Mouse (Mus musculus): Measurements from ENCODE around the gene Syn3. TPM values are rescaled to one million over a fixed set of nuclear protein-coding genes. Genes with fewer than 3 reads are reported as not detected.
A peak's percentile ranks its signal among the peaks of the same experiment; 100 is the strongest.
"Not testable (repeated sequence)": the region's sequence is repeated elsewhere in the genome, so short reads cannot be mapped to it uniquely, and the experiment has no call there.

Gene Syn3
- polyA plus RNA-seq (2012; rRNA removed) (0.10 and 0.11 TPM in 2 replicates), polyA plus RNA-seq (2014; fragmentation: Nextera tagmentation; extraction: Ambion mirVana) (0.14 and 0.15 TPM in 2 replicates)

DNA sequence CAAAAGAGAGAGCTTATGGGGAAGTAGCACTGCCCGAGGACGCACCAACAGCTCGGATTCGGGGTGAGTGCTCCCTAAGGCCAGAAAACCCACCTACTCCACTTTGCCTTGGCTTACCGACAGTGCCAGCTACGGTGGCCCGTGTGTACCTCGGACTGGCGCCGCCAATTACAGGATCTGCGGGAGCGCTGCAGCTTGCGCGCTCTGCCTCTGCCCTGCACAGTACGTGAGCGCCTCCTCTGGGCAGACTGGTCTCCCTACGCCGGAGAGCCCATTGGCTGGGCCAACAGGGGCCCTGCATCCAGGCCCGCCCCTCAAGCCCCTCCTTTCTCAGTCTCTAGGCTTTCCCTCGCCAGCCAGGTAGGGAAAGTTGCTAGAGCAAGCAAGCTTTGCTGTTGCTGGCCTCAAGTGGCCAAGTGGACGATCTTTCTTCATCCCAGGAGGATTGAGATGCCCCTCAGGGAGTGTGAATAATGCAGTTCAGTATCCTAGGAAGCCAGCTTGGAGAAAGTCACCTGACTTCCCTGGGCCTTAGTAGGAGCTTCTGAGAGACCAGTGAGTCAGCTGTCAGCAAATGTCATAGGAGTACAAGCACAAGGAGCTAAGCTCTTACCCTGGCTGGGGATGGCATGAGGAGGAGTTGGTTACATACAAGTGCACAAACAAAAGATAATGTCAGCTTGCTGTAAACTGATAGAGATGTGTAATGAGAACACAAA lies at the start of gene Syn3:
Syn3 (minus strand) TSS at position 224 of the 719 bp plus-strand sequence.
- peak; percentile 88 for ATAC-seq (ENCODE audit: insufficient read depth)

DNA sequence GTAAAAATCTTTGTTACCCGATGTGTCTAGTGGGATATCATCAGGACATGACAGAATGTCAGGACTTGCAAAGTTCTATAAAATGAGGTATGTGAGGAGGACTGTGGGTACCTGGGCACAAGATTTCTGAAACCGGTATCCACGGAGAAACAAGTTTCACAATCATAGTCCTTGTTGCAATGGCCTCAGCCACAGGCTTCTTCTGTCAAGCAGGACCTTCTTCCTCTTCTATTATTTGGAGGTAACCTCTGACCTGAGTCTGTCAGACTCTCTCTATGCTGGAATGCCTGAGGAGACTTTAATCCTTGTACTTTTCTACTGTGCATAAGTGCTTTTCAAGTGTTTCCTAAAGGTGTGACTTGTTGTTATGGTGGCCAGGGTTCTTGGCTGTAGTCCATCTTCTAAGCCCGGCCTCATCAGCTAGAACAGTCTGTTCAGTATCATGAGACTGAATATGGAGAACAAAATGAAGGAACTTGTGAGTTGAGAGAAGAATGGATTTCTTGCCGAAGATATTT lies 27.7 kb upstream of the Syn3 start:
- H3K9ac ChIP-seq (replicated peaks); H3K4me1 ChIP-seq (replicated peaks; ENCODE audit: control insufficient read depth in 2 of 2, insufficient read depth in 2 of 2, low read length in 1 of 2); H3K4me3 ChIP-seq (ENCODE audit: insufficient read depth in 1 of 2, low read depth in 2 of 2, low read length in 2 of 2); H3K27me3 ChIP-seq (ENCODE audit: control insufficient read depth, insufficient read depth, low read length); H3K9me3 ChIP-seq (ENCODE audit: control insufficient read depth, low read length); H3K36me3 ChIP-seq (replicated peaks; ENCODE audit: control insufficient read depth, insufficient read depth, low read depth); H3K4me2 ChIP-seq (ENCODE audit: low read depth); ATAC-seq (ENCODE audit: insufficient read depth); DNase-seq (ENCODE audit: low read depth in 3 of 3, low spot score in 3 of 3); H3K27ac ChIP-seq: not testable (repeated sequence)
- 58% methylated on average over 2 of the region's 5 CpGs for WGBS (ENCODE audit: insufficient replicate concordance)

More for the DNA sequence above, at the start of gene Syn3:
- Histone ChIP-seq H3K4me1 (replicated peaks; ENCODE audit: control insufficient read depth in 2 of 2, insufficient read depth in 2 of 2, low read length in 1 of 2) (0 out of 4 replicates have a peak, but pooled peaks cover 0 to 2% of the 10 kb centered on the region in 2 experiments), H3K27me3 (ENCODE audit: control insufficient read depth, insufficient read depth, low read length) (no peaks in the 10 kb centered on the region), H3K9ac (replicated peaks) (peak within 1 kb of the TSS; percentile 20; the same call in 1 of the 2 replicates), H3K27ac (no peak within 1 kb of the TSS), H3K4me2 (ENCODE audit: low read depth) (peak within 1 kb of the TSS; percentile 59), H3K36me3 (replicated peaks; ENCODE audit: control insufficient read depth, insufficient read depth, low read depth) (no peaks in the 10 kb centered on the region), H3K4me3 (ENCODE audit: insufficient read depth in 1 of 2, low read depth in 2 of 2, low read length in 2 of 2) (peak within 1 kb of the TSS; percentile 39 to 65), H3K9me3 (ENCODE audit: control insufficient read depth, low read length) (no peaks in the 10 kb centered on the region)
- under 1% methylated on average over 21 of the region's 21 CpGs for WGBS (ENCODE audit: insufficient replicate concordance)
- peak; percentile 20 to 38 (median 30) for DNase-seq (ENCODE audit: low read depth in 3 of 3, low spot score in 3 of 3)
- TF ChIP-seq EP300 (IDR thresholded peaks at IDR 0.05; ENCODE audit: low read depth), result no peak
- TF ChIP-seq CTCF (IDR thresholded peaks at IDR 0.05; ENCODE audit: low read depth), result peak; percentile 86

DNA sequence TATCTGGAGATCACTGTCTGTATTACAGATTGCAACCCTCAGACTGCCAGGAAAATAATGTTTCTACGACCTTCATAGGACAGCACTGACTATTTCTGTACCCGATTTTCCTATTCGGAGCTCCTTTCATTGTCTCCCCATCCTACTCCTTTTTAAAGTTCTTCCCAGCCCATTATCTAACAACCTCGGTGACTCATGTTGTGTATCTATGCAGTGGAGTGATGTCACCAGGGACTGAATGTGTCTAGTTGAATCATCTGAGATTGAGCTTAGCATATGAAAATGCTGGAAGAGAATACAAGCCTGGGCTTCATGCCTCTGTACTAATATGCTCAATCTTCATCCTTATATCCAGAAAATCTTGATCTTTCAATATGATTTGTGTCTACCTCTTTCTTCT lies 15.1 kb upstream of the Syn3 start:
- ATAC-seq (ENCODE audit: insufficient read depth) (no peak), DNase-seq (ENCODE audit: low read depth in 3 of 3, low spot score in 3 of 3) (no peak)
- Histone ChIP-seq H3K9ac (replicated peaks) (no peak overlapping the region), H3K36me3 (replicated peaks; ENCODE audit: control insufficient read depth, insufficient read depth, low read depth) (no peaks in the 10 kb centered on the region), H3K27me3 (ENCODE audit: control insufficient read depth, insufficient read depth, low read length) (no peaks in the 10 kb centered on the region), H3K4me1 (replicated peaks; ENCODE audit: control insufficient read depth in 2 of 2, insufficient read depth in 2 of 2, low read length in 1 of 2) (no peaks in the 10 kb centered on the region), H3K4me2 (ENCODE audit: low read depth) (no peak overlapping the region), H3K4me3 (ENCODE audit: insufficient read depth in 1 of 2, low read depth in 2 of 2, low read length in 2 of 2) (no peak overlapping the region), H3K9me3 (ENCODE audit: control insufficient read depth, low read length) (no peaks in the 10 kb centered on the region), H3K27ac (no peak overlapping the region)
- WGBS (ENCODE audit: insufficient replicate concordance), result 53% methylated on average over 4 of the region's 4 CpGs
- TF ChIP-seq CTCF (IDR thresholded peaks at IDR 0.05; ENCODE audit: low read depth) (no peak), EP300 (IDR thresholded peaks at IDR 0.05; ENCODE audit: low read depth) (no peak)

DNA sequence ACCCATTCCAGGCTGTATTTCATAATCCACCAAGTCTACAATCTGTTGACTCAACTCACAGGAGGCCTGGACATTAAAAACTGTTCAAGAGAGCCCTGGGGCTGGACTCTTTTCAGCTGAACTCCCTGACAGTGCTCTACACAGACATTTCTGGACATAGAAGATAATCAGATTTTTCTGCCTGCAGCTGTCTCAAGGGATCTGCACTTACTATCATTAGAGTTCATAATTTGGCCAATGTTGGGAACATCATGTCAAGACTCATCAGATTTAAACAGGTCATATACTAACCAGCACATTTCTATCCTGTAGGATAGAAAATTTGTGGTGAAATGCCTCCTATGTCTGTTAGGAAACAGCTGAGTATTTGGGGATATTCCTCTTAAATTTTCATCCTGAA lies 12.2 kb upstream of the Syn3 start:
- Histone ChIP-seq H3K4me1 (replicated peaks; ENCODE audit: control insufficient read depth in 2 of 2, insufficient read depth in 2 of 2, low read length in 1 of 2) (no peaks in the 10 kb centered on the region), H3K27ac (no peak overlapping the region), H3K4me3 (ENCODE audit: insufficient read depth in 1 of 2, low read depth in 2 of 2, low read length in 2 of 2) (no peak overlapping the region), H3K36me3 (replicated peaks; ENCODE audit: control insufficient read depth, insufficient read depth, low read depth) (no peaks in the 10 kb centered on the region), H3K9me3 (ENCODE audit: control insufficient read depth, low read length) (no peaks in the 10 kb centered on the region), H3K9ac (replicated peaks) (no peak overlapping the region), H3K27me3 (ENCODE audit: control insufficient read depth, insufficient read depth, low read length) (no peaks in the 10 kb centered on the region), H3K4me2 (ENCODE audit: low read depth) (no peak overlapping the region)
- no peak for ATAC-seq (ENCODE audit: insufficient read depth)
- TF ChIP-seq CTCF (IDR thresholded peaks at IDR 0.05; ENCODE audit: low read depth) (no peak), EP300 (IDR thresholded peaks at IDR 0.05; ENCODE audit: low read depth) (no peak)
- no peak for DNase-seq (ENCODE audit: low read depth in 3 of 3, low spot score in 3 of 3)

DNA sequence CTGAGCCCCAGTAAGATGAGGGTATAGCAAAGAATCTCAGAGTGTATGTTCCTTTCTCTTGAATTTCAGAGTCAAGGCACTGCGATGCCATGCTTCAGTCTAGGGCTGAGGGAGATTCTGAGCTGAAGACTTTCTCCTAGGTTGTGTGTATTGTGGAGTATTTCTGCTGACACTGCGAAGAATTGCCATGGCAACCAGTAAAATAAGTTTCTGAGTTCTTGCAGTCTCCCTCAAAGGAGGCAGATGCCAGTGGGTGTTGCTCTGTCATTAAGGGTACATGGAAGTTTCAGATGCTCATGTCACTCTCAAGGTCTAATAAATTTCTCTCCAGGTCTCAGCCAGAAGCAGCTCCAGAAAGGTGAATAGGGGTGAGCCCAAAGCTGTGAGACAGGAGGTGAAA lies 3.4 kb upstream of the Syn3 start:
- DNase-seq (ENCODE audit: low read depth in 3 of 3, low spot score in 3 of 3), result no peak
- no peaks in the 10 kb centered on the region for H3K9me3 ChIP-seq (ENCODE audit: control insufficient read depth, low read length)
- H3K27ac ChIP-seq, result no peak overlapping the region
- TF ChIP-seq CTCF (IDR thresholded peaks at IDR 0.05; ENCODE audit: low read depth) (no peak), EP300 (IDR thresholded peaks at IDR 0.05; ENCODE audit: low read depth) (no peak)
- WGBS (ENCODE audit: insufficient replicate concordance), result 48% methylated on average over 2 of the region's 2 CpGs
- H3K27me3 ChIP-seq (ENCODE audit: control insufficient read depth, insufficient read depth, low read length), result no peaks in the 10 kb centered on the region
- no peak overlapping the region for H3K4me3 ChIP-seq (ENCODE audit: insufficient read depth in 1 of 2, low read depth in 2 of 2, low read length in 2 of 2)
- no peak overlapping the region for H3K4me2 ChIP-seq (ENCODE audit: low read depth)
- no peaks in the 10 kb centered on the region for H3K36me3 ChIP-seq (replicated peaks; ENCODE audit: control insufficient read depth, insufficient read depth, low read depth)
- no peak for ATAC-seq (ENCODE audit: insufficient read depth)
- H3K4me1 ChIP-seq (replicated peaks; ENCODE audit: control insufficient read depth in 2 of 2, insufficient read depth in 2 of 2, low read length in 1 of 2), result 0 out of 4 replicates have a peak, but pooled peaks cover 0 to 2% of the 10 kb centered on the region in 2 experiments
- H3K9ac ChIP-seq (replicated peaks), result no peak overlapping the region
